Mouse (Mus musculus) C2C12 (cell line): Measurements from ENCODE around the gene Pam.

Experiments used
- CTCF ChIP-seq: IDR thresholded peaks from one replicate; pipeline ENCODE4 v1.5.1; 2011; ENCODE audit not compliant: control insufficient read depth, insufficient read depth, insufficient read length
- MAX ChIP-seq: IDR thresholded peaks from one replicate; pipeline ENCODE4 v1.6.1; 2011; ENCODE audit warnings: mild to moderate bottlenecking, control low read depth

GRCm38 (mm10) chr1:98042425-98042824 is 53.0 kb downstream of the Pam start:
- no peak for TF ChIP-seq CTCF
- TF ChIP-seq MAX: no peak
